In genomic region chr4:126605751-126606150, GRCm38 (mm10) we compare ENCODE assay signal across 6 mouse cellular contexts.
"Had no signal": no experiment of that assay in that cellular context is flagged by ENCODE, and none has a peak within 500 bp of the region (broad histone marks: within the 10 kb centered on the region; RNA-seq: fewer than 3 reads in every experiment).

No protein-coding gene starts in this region.

- DNase-seq: liver, postnatal 0 days; lung, adult 2 months; lung, postnatal 14 days; lung, postnatal 36 days; right cerebral cortex, postnatal 14 days; thymus, postnatal 25 days had no signal
